Mouse (Mus musculus): ENCODE data around the gene Gm1979. TPM values are rescaled to one million over a fixed set of nuclear protein-coding genes. Genes with fewer than 3 reads are reported as not detected.
"Not testable (repeated sequence)": the region's sequence is repeated elsewhere in the genome, so short reads cannot be mapped to it uniquely, and the experiment has no call there.

The Gm1979 gene
- polyA plus RNA-seq (2016; fragmentation: Nextera tagmentation; extraction: Ambion mirVana) = not detected in 2 replicates

DNA sequence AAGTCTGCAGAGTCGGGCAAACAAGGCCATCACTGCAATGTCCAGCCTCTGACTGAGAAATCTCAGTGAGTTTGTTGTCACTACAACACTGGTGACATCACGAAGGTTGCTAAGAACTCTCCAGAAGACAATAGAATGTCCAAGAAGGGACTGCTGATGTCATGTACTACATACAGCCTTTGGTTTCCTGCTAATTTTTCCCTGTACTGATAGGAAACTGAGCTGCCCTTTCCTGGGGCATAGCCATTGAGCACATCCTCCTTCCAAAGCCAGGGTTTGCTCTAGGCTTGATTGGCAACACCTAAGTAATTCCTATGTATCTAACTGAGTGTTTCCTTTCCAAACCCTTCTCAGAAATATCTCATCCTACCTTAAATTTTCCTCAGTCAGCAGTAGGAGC lies at the start of gene Gm1979:
TSS of gene Gm1979 (minus strand) at position 101 of the 400 bp plus-strand sequence.
- not testable (repeated sequence) for DNase-seq (ENCODE audit: extremely low spot score, low spot score); H3K4me3 ChIP-seq; H3K4me1 ChIP-seq; H3K36me3 ChIP-seq (replicated peaks); H3K9me3 ChIP-seq; H3K27ac ChIP-seq
- WGBS = 95% methylated on average over 1 of the region's 2 CpGs
- peaks cover 21% of the 10 kb centered on the region for H3K27me3 ChIP-seq (ENCODE audit: poor library complexity, severe bottlenecking)

DNA sequence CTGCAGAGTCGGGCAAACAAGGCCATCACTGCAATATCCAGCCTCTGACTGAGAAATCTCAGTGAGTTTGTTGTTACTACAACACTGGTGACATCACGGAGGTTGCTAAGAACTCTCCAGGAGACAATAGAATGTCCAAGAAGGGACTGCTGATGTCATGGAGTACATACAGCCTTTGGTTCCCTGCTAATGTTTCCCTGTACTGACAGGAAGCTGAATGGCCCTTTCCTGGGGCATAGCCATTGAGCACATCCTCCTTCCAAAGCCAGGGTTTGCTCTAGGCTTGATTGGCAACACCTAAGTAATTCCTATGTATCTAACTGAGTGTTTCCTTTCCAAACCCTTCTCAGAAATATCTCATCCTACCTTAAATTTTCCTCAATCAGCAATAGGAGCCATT lies 34.9 kb upstream of the Gm1979 start, which contains the start of gene Speer4a:
TSS of gene Speer4a (minus strand) at position 101 of the 400 bp plus-strand sequence.
- not testable (repeated sequence) for H3K4me1 ChIP-seq; H3K4me3 ChIP-seq; H3K9me3 ChIP-seq; H3K27ac ChIP-seq; DNase-seq (ENCODE audit: extremely low spot score, low spot score); H3K36me3 ChIP-seq (replicated peaks); H3K27me3 ChIP-seq (ENCODE audit: poor library complexity, severe bottlenecking)
- 80% methylated on average over 2 of the region's 2 CpGs for WGBS

DNA sequence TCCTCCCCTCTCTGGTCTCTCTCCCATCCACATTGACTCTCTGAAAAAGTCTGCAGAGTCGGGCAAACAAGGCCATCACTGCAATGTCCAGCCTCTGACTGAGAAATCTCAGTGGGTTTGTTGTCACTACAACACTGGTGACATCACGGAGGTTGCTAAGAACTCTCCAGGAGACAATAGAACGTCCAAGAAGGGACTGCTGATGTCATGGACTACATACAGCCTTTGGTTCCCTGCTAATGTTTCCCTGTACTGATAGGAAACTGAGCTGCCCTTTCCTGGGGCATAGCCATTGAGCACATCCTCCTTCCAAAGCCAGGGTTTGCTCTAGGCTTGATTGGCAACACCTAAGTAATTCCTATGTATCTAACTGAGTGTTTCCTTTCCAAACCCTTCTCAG lies 18.2 kb upstream of the Gm1979 start, which contains the start of gene Gm5862:
TSS of gene Gm5862 (minus strand) at position 101 of the 400 bp plus-strand sequence.
- H3K4me1 ChIP-seq; H3K9me3 ChIP-seq; H3K27me3 ChIP-seq (ENCODE audit: poor library complexity, severe bottlenecking); H3K36me3 ChIP-seq (replicated peaks); DNase-seq (ENCODE audit: extremely low spot score, low spot score); H3K4me3 ChIP-seq; H3K27ac ChIP-seq: not testable (repeated sequence)
- WGBS = no CpG with 5 or more reads among the region's 3 CpGs

DNA sequence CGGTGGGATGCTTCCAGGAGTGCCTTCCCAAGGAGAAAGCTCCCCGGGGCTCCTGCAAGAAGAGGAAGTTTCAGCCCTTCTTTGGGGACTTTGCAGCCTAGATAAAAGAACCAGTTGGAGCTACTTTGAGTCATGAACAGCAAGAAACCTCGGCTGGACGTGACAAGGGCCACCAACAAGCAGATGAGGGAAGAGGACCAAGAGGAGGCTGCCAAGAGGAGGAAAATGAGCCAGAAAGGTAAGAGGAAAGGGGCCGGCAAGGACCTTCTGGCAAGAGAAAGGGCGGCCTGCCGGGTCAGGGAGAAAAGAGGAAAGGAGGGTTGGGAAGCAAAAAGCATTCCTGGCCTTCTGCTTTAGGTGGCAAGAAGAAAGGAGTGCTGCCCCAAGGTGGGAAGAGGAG lies 3.1 kb upstream of the Gm1979 start:
- H3K4me1 ChIP-seq; H3K9me3 ChIP-seq; H3K36me3 ChIP-seq (replicated peaks); DNase-seq (ENCODE audit: extremely low spot score, low spot score); H3K4me3 ChIP-seq; H3K27ac ChIP-seq: not testable (repeated sequence)
- peaks cover 21% of the 10 kb centered on the region for H3K27me3 ChIP-seq (ENCODE audit: poor library complexity, severe bottlenecking)
- 76% methylated on average over 7 of the region's 7 CpGs for WGBS

DNA sequence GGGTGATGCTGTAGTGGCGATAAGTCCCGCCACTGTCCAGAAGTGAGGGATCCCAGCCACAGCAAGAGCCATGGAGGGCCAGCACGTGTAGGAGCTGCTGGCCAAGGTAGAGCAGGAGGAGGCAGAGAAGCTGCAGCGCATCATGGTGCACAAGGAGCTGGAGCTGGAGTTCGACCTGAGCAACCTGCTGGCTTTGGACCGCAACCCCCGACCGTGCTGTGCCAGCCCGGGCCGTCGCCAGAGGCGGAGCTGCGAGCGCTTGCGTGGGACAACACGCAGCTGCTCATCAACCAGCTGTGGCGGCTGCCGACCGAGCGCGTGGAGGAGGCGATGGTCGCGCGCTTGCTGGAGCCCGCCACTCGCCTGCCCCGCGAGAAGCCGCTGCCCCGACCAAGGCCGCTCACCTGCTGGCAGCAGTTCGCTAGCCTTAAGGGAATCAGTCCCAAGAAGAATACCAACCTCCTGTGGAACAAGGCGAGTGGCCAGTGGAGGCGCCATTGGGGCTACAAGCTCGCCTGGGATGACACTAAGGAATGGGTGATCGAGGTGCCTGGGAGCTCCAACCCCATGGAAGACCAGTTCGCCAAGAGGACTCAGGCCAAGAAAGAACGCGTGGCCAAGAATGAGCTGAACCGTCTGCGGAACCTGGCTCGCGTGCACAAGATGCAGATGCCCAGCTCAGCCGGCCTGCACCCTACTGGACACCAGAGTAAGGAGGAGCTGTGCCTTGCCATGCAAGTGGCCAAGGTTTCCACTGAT lies 2.5 kb upstream of the Gm1979 start:
- DNase-seq (ENCODE audit: extremely low spot score, low spot score) = peak; percentile 66
- peak overlapping the region; percentile 41 for H3K27ac ChIP-seq
- WGBS = 20% methylated on average over 45 of the region's 45 CpGs
- peak overlapping the region; percentile 48 for H3K4me3 ChIP-seq
- H3K36me3 ChIP-seq (replicated peaks); H3K9me3 ChIP-seq; H3K4me1 ChIP-seq: not testable (repeated sequence)
- peaks cover 21% of the 10 kb centered on the region for H3K27me3 ChIP-seq (ENCODE audit: poor library complexity, severe bottlenecking)

DNA sequence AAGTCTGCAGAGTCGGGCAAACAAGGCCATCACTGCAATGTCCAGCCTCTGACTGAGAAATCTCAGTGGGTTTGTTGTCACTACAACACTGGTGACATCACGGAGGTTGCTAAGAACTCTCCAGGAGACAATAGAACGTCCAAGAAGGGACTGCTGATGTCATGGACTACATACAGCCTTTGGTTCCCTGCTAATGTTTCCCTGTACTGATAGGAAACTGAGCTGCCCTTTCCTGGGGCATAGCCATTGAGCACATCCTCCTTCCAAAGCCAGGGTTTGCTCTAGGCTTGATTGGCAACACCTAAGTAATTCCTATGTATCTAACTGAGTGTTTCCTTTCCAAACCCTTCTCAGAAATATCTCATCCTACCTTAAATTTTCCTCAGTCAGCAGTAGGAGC lies 16.0 kb downstream of the Gm1979 start, which contains the start of gene Gm21698:
TSS of gene Gm21698 (minus strand) at position 101 of the 400 bp plus-strand sequence.
- H3K27ac ChIP-seq; H3K9me3 ChIP-seq; DNase-seq (ENCODE audit: extremely low spot score, low spot score); H3K4me1 ChIP-seq; H3K36me3 ChIP-seq (replicated peaks); H3K27me3 ChIP-seq (ENCODE audit: poor library complexity, severe bottlenecking); H3K4me3 ChIP-seq: not testable (repeated sequence)
- WGBS = no CpG with 5 or more reads among the region's 3 CpGs

DNA sequence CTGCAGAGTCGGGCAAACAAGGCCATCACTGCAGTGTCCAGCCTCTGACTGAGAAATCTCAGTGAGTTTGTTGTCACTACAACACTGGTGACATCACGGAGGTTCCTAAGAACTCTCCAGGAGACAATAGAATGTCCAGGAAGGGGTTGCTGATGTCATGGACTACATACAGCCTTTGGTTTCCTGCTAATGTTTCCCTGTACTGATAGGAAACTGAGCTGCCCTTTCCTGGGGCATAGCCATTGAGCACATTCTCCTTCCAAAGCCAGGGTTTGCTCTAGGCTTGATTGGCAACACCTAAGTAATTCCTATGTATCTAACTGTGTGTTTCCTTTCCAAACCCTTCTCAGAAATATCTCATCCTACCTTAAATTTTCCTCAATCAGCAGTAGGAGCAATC lies 32.0 kb downstream of the Gm1979 start, which contains the start of gene Gm21680:
TSS of gene Gm21680 (minus strand) at position 101 of the 400 bp plus-strand sequence.
- WGBS = no CpG with 5 or more reads among the region's 2 CpGs
- not testable (repeated sequence) for H3K27ac ChIP-seq; H3K9me3 ChIP-seq; DNase-seq (ENCODE audit: extremely low spot score, low spot score); H3K4me1 ChIP-seq; H3K36me3 ChIP-seq (replicated peaks); H3K4me3 ChIP-seq; H3K27me3 ChIP-seq (ENCODE audit: poor library complexity, severe bottlenecking)

DNA sequence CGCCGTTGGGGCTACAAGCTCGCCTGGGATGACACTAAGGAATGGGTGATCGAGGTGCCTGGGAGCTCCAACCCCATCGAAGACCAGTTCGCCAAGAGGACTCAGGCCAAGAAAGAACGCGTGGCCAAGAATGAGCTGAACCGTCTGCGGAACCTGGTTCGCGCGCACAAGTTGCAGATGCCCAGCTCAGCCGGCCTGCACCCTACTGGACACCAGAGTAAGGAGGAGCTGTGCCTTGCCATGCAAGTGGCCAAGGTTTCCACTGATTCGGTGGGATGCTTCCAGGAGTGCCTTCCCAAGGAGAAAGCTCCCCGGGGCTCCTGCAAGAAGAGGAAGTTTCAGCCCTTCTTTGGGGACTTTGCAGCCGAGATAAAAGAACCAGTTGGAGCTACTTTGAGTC lies 47.5 kb downstream of the Gm1979 start:
- H3K27me3 ChIP-seq (ENCODE audit: poor library complexity, severe bottlenecking); H3K36me3 ChIP-seq (replicated peaks); H3K4me1 ChIP-seq; H3K9me3 ChIP-seq; DNase-seq (ENCODE audit: extremely low spot score, low spot score); H3K27ac ChIP-seq: not testable (repeated sequence)
- WGBS = 64% methylated on average over 17 of the region's 17 CpGs
- H3K4me3 ChIP-seq = peak overlapping the region; percentile 33; the same call in 1 of the 2 replicates

DNA sequence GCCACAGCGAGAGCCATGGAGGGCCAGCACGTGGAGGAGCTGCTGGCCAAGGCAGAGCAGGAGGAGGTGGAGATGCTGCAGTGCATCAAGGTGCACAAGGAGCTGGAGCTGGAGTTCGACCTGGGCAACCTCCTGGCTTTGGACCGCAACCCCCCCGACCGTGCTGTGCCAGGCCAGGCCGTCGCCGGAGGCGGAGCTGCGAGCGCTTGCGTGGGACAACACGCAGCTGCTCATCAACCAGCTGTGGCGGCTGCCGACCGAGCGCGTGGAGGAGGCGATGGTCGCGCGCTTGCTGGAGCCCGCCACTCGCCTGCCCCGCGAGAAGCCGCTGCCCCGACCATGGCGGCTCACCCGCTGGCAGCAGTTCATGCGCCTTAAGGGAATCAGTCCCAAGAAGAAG lies 48.0 kb downstream of the Gm1979 start:
- H3K9me3 ChIP-seq; H3K36me3 ChIP-seq (replicated peaks); H3K27me3 ChIP-seq (ENCODE audit: poor library complexity, severe bottlenecking); H3K4me1 ChIP-seq; H3K27ac ChIP-seq: not testable (repeated sequence)
- DNase-seq (ENCODE audit: extremely low spot score, low spot score) = peak; percentile 15
- 39% methylated on average over 32 of the region's 32 CpGs for WGBS
- H3K4me3 ChIP-seq = peak overlapping the region; percentile 33; the same call in 1 of the 2 replicates

DNA sequence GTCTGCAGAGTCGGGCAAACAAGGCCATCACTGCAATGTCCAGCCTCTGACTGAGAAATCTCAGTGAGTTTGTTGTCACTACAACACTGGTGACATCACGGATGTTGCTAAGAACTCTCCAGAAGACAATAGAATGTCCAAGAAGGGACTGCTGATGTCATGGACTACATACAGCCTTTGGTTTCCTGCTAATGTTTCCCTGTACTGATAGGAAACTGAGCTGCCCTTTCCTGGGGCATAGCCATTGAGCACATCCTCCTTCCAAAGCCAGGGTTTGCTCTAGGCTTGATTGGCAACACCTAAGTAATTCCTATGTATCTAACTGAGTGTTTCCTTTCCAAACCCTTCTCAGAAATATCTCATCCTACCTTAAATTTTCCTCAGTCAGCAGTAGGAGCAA lies 50.3 kb downstream of the Gm1979 start, which contains the start of gene Gm21671:
TSS of gene Gm21671 (minus strand) at position 101 of the 400 bp plus-strand sequence.
- DNase-seq (ENCODE audit: extremely low spot score, low spot score) = not testable (repeated sequence)

More for the DNA sequence above, 50.3 kb downstream of the Gm1979 start, which contains the start of gene Gm21671:
- H3K36me3 ChIP-seq (replicated peaks); H3K4me1 ChIP-seq; H3K27ac ChIP-seq; H3K9me3 ChIP-seq; H3K4me3 ChIP-seq; H3K27me3 ChIP-seq (ENCODE audit: poor library complexity, severe bottlenecking): not testable (repeated sequence)
- WGBS = 82% methylated on average over 2 of the region's 2 CpGs

Other genes with a start within 250 kb of the Gm1979 start
- 11.0 and 11.7 TPM in 2 replicates for gene Actr3b, start 244.8 kb downstream of the Gm1979 start, polyA plus RNA-seq (2016; fragmentation: Nextera tagmentation; extraction: Ambion mirVana)
- not detected in 2 replicates for gene Gm21663, start 62.4 kb downstream of the Gm1979 start, polyA plus RNA-seq (2016; fragmentation: Nextera tagmentation; extraction: Ambion mirVana)
- gene Gm21671, start 50.4 kb downstream of the Gm1979 start, polyA plus RNA-seq (2016; fragmentation: Nextera tagmentation; extraction: Ambion mirVana) = not detected in 2 replicates
- gene Gm21680, start 32.1 kb downstream of the Gm1979 start, polyA plus RNA-seq (2016; fragmentation: Nextera tagmentation; extraction: Ambion mirVana) = 0.07 TPM in 1 of 2 replicates, not detected in the other
- 0.14 TPM in 1 of 2 replicates, not detected in the other for gene Gm21698, start 16.1 kb downstream of the Gm1979 start, polyA plus RNA-seq (2016; fragmentation: Nextera tagmentation; extraction: Ambion mirVana)
- gene Gm5862, start 18.1 kb upstream of the Gm1979 start, polyA plus RNA-seq (2016; fragmentation: Nextera tagmentation; extraction: Ambion mirVana) = not detected in 2 replicates
- 0.06 TPM in 1 of 2 replicates, not detected in the other for gene Speer4a, start 34.8 kb upstream of the Gm1979 start, polyA plus RNA-seq (2016; fragmentation: Nextera tagmentation; extraction: Ambion mirVana)
- gene Gm7347, start 53.8 kb upstream of the Gm1979 start, polyA plus RNA-seq (2016; fragmentation: Nextera tagmentation; extraction: Ambion mirVana) = not detected in 2 replicates
- not detected in 2 replicates for gene Gm10471, start 84.5 kb upstream of the Gm1979 start, polyA plus RNA-seq (2016; fragmentation: Nextera tagmentation; extraction: Ambion mirVana)
- 0.05 TPM in 1 of 2 replicates, not detected in the other for gene 5031410I06Rik, start 100.6 kb upstream of the Gm1979 start, polyA plus RNA-seq (2016; fragmentation: Nextera tagmentation; extraction: Ambion mirVana)
- gene Gm10220, start 116.6 kb upstream of the Gm1979 start, polyA plus RNA-seq (2016; fragmentation: Nextera tagmentation; extraction: Ambion mirVana) = not detected in 2 replicates

Measured in forebrain, embryonic 10.5 days (tissue).